Mouse (Mus musculus) heart, embryonic 13.5 days (tissue): ENCODE measurements at regions not wholly inside any gene's neighbourhood (a gene's known extent, or its start where the extent isn't known, plus 50 kb on each side); places are given as distances from the start of the nearest gene placed in this dataset.

ENCODE experiments used
- ATAC-seq: fragments of 200-750 bp; cut with Nextera tagmentation; 2 replicates; pipeline ENCODE4 v1.8.0; 2017; ENCODE audit warnings: moderate TSS enrichment; ENCODE audit not compliant: insufficient number of reproducible peaks, low FRiP score, low TSS enrichment; ENCODE audit errors: extremely low read depth
- H3K27ac ChIP-seq: fragments of 300-500 bp; sonication (generic); replicated peaks from 2 replicates; pipeline ENCODE4 v1.5.1; 2015; ENCODE audit warnings: moderate library complexity, mild to moderate bottlenecking, inconsistent platforms
- H3K27me3 ChIP-seq: fragments of 300-500 bp; sonication (generic); replicated peaks from 2 replicates; pipeline ENCODE4 v1.6.1; 2015; ENCODE audit warnings: mild to moderate bottlenecking, inconsistent platforms
- H3K36me3 ChIP-seq: fragments of 300-500 bp; sonication (generic); 2 replicates; pipeline ENCODE4 v1.6.1; 2015; ENCODE audit warnings: mild to moderate bottlenecking, inconsistent platforms
- H3K4me1 ChIP-seq: fragments of 300-500 bp; sonication (generic); 2 replicates; pipeline ENCODE4 v1.6.1; 2015; ENCODE audit warnings: inconsistent platforms
- H3K4me2 ChIP-seq: fragments of 300-500 bp; sonication (generic); 2 replicates; pipeline ENCODE4 v1.6.1; 2015; ENCODE audit warnings: inconsistent platforms, mild to moderate bottlenecking, moderate library complexity
- H3K4me3 ChIP-seq: fragments of 300-500 bp; sonication (generic); 2 replicates; pipeline ENCODE4 v1.5.1; 2015; ENCODE audit warnings: moderate library complexity, mild to moderate bottlenecking, inconsistent platforms
- H3K9ac ChIP-seq: fragments of 300-500 bp; sonication (generic); 2 replicates; pipeline ENCODE4 v1.6.1; 2015; ENCODE audit warnings: inconsistent platforms, mild to moderate bottlenecking, moderate library complexity
- H3K9me3 ChIP-seq: fragments of 300-500 bp; sonication (generic); 2 replicates; pipeline ENCODE4 v1.6.1; 2016; ENCODE audit warnings: inconsistent platforms
- WGBS: fragments of 180-500 bp; shearing (Covaris S2); methylation state at CpG from one replicate; pipeline ENCODE4 v1.1.7; 2015; ENCODE audit warnings: mixed read lengths; 5-methylcytosine and 5-hydroxymethylcytosine counted together

DNA sequence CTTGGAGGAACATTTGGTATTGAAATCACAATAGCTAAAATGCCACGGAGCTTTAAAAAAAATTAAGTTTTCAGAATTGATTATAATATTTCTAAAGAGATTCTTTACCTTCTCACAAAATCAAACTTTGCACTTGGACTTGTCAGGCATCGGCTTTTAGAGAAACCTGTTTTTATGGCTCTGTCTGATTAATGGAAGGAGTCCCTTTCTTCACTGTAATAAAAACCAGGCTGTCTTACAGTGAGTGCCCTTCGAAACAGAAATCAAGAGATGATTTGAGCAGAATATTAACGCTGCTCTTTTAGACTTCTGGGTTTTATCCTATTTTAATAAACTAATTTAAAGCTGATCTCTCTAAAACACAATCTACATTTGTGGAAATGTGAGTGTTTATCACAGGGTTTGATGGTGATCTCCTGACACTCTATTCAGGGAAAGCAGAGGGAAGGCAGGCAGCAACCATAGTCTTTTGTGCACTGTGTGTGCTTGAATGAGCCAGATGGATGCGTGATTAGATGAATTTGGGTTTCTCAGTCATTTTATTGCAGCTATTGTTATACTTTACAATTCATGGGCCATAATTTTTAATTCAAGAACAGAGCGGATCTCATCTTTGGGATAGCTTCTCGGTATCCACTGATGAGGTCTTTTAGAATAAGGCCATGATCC, 579.2 kb upstream of the Nrp1 start:
- Histone ChIP-seq H3K36me3 (no peaks in the 10 kb centered on the region), H3K4me2 (no peak overlapping the region)
- WGBS = 78% methylated on average over 7 of the region's 7 CpGs

DNA sequence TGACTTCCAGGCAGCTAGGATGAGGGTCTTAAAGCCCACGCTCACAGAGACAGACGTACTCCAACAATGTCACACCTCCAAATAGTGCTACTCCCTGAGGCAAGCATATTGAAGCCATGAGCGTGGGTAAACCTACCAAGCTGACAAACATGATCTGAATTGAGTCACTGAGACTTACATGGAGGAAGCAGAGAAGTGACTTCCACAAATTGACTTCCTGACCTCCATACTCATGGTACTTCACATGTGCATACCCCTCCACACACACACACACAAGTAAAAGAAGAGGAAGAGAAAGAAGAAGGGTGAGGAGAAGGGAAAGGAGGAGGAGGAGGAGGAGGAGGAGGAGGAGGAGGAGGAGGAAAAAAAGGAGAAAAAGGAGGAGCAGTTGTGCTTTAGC, 577.8 kb upstream of the Nrp1 start:
- Histone ChIP-seq H3K4me3 (no peak overlapping the region), H3K4me1 (peaks cover 7% of the 10 kb centered on the region; the same call in 1 of the 2 replicates), H3K27me3 (no peaks in the 10 kb centered on the region), H3K9me3 (no peaks in the 10 kb centered on the region), H3K4me2 (no peak overlapping the region), H3K9ac (no peak overlapping the region), H3K36me3 (no peaks in the 10 kb centered on the region), H3K27ac (no peak overlapping the region)
- WGBS = 75% methylated on average over 3 of the region's 3 CpGs
- no peak for ATAC-seq

More for the DNA sequence above, 579.2 kb upstream of the Nrp1 start:
- Histone ChIP-seq H3K27me3 (no peaks in the 10 kb centered on the region), H3K9ac (no peak overlapping the region), H3K27ac (no peak overlapping the region), H3K4me3 (no peak overlapping the region), H3K4me1 (peaks cover 7% of the 10 kb centered on the region; the same call in 1 of the 2 replicates), H3K9me3 (no peaks in the 10 kb centered on the region)
- ATAC-seq = no peak

DNA sequence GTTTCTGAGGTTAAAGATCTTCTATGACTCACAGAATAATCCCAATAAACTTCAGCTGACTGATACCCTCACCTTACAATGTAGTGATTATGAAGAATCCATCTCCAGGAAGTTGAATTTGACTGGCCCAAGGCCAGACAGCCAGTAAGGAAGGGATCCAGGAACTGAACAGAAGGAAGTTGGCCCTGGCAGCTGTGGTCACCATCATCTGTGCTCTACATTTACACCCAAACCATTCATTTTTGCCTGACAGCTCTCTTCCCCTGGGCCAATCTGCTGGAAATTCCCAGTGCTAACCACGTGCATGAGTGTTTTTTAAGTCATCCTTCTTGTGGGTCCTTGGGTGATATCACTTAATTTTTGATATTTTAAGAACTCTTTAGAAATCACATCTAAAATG, 577.4 kb upstream of the Nrp1 start:
- 54% methylated on average over 1 of the region's 1 CpGs for WGBS
- no peak overlapping the region for H3K4me2 ChIP-seq
- no peak for ATAC-seq
- H3K4me3 ChIP-seq = no peak overlapping the region
- no peaks in the 10 kb centered on the region for H3K9me3 ChIP-seq
- no peaks in the 10 kb centered on the region for H3K27me3 ChIP-seq
- peaks cover 7% of the 10 kb centered on the region; the same call in 1 of the 2 replicates for H3K4me1 ChIP-seq
- H3K9ac ChIP-seq = no peak overlapping the region
- H3K36me3 ChIP-seq = no peaks in the 10 kb centered on the region
- H3K27ac ChIP-seq = no peak overlapping the region

DNA sequence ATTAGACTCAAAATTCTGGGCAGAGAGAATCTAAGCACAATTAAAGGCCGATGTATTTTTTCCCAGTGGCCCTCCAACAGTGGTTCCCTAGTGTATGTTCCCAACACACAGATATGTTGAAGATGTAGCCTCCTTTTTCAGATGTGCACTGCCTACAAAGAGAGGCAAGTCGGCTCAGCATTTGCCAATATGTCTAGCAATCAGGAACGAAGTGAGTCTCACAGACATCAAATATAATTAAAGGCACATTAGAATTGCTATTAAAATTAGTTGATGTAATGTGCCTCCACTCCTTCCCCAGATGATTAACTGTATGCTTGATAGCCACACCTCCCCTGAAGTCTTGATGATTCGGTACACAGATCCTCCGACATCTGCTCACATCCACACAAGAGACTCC, 565.8 kb upstream of the Nrp1 start:
- no peaks in the 10 kb centered on the region for H3K4me1 ChIP-seq
- no peak overlapping the region for H3K4me2 ChIP-seq
- H3K27ac ChIP-seq = no peak overlapping the region
- no peaks in the 10 kb centered on the region for H3K27me3 ChIP-seq
- H3K36me3 ChIP-seq = no peaks in the 10 kb centered on the region
- no peaks in the 10 kb centered on the region for H3K9me3 ChIP-seq
- WGBS = 86% methylated on average over 5 of the region's 5 CpGs
- H3K9ac ChIP-seq = no peak overlapping the region
- ATAC-seq = no peak
- H3K4me3 ChIP-seq = no peak overlapping the region

DNA sequence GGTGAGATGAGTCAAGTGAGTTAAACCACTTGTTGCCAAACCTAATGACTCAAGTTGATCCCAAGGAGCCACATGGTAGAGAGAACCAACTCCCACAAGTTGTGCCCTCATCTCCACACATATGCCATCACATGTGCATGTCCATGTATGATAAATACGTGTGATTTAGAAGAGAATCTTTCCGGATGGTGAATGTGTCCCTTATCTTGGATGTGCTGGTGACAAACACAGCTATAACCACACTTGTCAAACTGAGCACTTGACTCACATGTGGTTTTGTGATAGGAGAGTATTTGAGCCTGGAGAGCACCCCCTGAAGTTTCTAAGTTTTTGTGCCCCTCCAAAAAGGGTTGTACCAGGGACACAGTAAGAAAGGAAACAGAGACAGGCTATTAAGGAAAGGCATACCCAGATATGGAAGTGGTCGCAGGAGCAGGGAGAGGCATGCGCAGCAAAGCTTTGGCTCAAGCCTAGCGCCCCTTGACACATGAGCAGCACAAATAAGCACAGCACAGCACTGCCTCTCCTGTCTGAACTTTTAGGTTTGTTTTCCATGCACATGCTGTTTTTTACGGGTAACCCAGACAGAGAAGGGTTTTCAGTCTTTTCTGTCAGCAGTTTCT, 558.4 kb upstream of the Nrp1 start:
- WGBS = 56% methylated on average over 6 of the region's 6 CpGs
- Histone ChIP-seq H3K27ac (no peak overlapping the region), H3K4me1 (peaks cover 11% of the 10 kb centered on the region), H3K27me3 (no peaks in the 10 kb centered on the region), H3K9me3 (no peaks in the 10 kb centered on the region), H3K9ac (no peak overlapping the region), H3K36me3 (no peaks in the 10 kb centered on the region), H3K4me3 (no peak overlapping the region), H3K4me2 (no peak overlapping the region)
- ATAC-seq = no peak

DNA sequence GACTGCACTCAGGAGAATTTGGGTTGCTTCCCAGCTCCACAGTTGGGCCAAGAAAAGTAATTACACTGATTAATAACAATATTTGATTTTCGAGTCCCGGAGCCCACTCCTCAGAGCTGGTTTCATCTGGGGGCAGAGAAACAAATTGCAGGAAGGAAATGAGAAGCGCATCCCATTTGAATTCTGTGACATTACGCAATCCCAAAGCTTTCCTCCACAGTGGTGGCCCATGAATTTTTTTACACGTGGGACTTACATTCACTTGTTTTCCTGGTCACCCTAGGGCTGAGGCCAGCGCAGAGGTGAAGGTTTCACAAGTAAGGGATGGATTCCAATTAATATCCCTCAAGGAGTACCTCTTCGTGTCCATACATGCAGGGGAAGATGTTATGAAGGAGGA, 556.3 kb upstream of the Nrp1 start:
- 67% methylated on average over 7 of the region's 7 CpGs for WGBS
- Histone ChIP-seq H3K9me3 (no peaks in the 10 kb centered on the region), H3K27me3 (no peaks in the 10 kb centered on the region), H3K4me3 (no peak overlapping the region), H3K4me2 (no peak overlapping the region), H3K4me1 (peaks cover 11% of the 10 kb centered on the region), H3K27ac (no peak overlapping the region), H3K36me3 (no peaks in the 10 kb centered on the region), H3K9ac (no peak overlapping the region)
- no peak for ATAC-seq

DNA sequence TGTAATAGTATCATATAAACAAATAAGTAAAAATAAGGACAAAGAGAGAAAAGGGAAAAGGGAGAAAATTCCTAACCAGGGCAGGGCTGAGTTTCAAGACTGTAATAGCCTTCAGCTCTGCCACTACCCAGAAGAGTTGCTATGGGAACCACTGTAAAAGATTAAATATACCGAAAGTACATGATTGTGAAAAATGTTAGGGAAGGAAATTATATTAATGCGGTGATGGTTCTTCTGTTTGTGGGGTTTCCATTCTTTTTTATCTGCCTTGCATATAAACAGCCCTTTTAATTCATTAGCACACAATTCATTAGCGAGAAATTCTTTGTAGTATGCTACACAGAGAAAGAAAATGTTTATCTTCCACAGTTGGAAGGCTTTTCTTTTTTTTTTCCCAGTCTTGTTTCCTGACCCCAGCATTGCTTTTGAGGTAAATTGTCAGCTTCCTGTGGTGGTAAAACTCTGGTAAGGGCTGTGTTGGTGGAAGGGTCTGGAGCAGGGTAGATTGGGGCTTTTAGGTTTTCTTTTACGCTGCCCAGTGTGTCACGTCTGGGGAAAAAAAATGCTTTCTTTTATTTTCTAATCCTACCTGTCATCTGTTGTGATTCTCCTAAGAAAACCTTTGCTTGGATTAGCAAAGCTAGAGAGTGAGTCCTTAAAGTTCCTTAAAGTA, 555.6 kb upstream of the Nrp1 start:
- ATAC-seq = no peak
- H3K27ac ChIP-seq = no peak overlapping the region
- no peak overlapping the region for H3K4me2 ChIP-seq

DNA sequence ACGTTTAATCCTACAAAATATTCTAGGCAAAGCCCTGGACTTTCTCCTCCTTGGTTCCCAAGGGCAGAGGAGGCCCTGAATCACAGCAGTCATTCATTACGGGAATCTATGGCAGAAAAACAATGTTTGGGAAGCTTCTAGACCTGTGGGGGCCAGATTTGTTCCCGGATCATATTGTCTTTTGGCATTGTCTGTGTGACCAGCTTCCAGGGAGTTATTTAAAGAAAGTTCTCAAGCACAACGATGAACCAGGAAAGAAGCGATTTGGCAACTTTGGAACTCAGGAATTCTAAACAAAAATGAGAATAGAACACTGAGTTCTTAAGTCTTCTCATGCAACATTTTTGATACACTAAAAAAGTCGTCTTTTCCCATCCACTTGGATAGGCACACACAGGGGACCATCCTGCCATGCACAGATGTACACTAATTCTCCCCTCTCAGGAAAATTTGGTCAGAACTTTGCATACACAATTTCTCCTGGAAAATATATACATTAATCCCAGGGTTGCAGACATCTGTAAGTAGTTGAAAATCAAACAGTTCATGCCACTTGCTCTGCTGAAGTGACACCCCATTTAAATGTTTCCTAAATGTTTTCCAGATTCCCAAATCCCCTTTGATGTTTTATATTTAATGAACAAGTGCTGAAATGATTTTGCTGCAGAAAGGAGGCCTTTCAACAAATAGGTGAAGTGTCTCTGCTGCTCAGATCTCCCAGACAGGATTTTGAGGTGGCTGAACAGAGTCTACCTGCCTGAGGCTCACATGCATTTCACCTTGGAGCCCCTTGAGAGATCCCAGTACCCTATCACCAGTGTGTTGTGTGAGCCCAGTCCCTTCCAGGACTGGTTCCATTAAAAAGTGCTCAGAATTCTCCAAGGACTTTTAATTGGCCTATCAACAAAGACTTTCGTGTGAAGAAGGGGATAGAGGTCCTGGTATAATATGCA, 548.9 kb upstream of the Nrp1 start:
- WGBS = 63% methylated on average over 7 of the region's 7 CpGs

More for the DNA sequence above, 555.6 kb upstream of the Nrp1 start:
- peaks cover 11% of the 10 kb centered on the region for H3K4me1 ChIP-seq
- no peaks in the 10 kb centered on the region for H3K9me3 ChIP-seq
- no peaks in the 10 kb centered on the region for H3K36me3 ChIP-seq
- H3K4me3 ChIP-seq = no peak overlapping the region
- no peaks in the 10 kb centered on the region for H3K27me3 ChIP-seq
- H3K9ac ChIP-seq = no peak overlapping the region
- WGBS = 56% methylated on average over 5 of the region's 5 CpGs

DNA sequence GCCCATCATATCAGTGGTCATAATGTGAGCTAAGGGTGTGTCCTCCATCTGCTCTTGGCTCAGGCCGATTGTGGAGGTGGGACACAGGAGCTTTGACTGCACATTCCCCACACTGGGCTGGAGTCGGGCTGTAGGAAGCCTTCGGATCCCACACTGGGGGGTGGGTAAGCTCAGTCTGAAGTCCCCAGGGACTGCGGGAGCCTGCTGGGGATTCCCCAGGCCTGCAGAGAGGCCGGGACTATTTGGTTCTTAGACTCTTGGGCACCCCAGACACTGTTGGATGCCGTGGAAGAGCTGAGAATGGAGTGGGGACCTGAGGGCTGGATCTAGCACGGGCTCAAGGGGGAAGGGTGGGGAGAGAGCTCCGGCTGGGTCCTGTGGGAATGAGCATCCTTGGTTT, 547.1 kb upstream of the Nrp1 start:
- ATAC-seq = no peak
- H3K9ac ChIP-seq = no peak overlapping the region
- 73% methylated on average over 8 of the region's 8 CpGs for WGBS
- no peaks in the 10 kb centered on the region for H3K27me3 ChIP-seq
- H3K27ac ChIP-seq = no peak overlapping the region
- no peak overlapping the region for H3K4me2 ChIP-seq
- H3K4me1 ChIP-seq = no peaks in the 10 kb centered on the region
- H3K9me3 ChIP-seq = no peaks in the 10 kb centered on the region
- no peaks in the 10 kb centered on the region for H3K36me3 ChIP-seq
- no peak overlapping the region for H3K4me3 ChIP-seq

More for the DNA sequence above, 548.9 kb upstream of the Nrp1 start:
- Histone ChIP-seq H3K4me3 (no peak overlapping the region), H3K27me3 (no peaks in the 10 kb centered on the region), H3K4me1 (no peaks in the 10 kb centered on the region), H3K9ac (no peak overlapping the region), H3K9me3 (no peaks in the 10 kb centered on the region), H3K36me3 (no peaks in the 10 kb centered on the region), H3K4me2 (no peak overlapping the region), H3K27ac (no peak overlapping the region)
- no peak for ATAC-seq

DNA sequence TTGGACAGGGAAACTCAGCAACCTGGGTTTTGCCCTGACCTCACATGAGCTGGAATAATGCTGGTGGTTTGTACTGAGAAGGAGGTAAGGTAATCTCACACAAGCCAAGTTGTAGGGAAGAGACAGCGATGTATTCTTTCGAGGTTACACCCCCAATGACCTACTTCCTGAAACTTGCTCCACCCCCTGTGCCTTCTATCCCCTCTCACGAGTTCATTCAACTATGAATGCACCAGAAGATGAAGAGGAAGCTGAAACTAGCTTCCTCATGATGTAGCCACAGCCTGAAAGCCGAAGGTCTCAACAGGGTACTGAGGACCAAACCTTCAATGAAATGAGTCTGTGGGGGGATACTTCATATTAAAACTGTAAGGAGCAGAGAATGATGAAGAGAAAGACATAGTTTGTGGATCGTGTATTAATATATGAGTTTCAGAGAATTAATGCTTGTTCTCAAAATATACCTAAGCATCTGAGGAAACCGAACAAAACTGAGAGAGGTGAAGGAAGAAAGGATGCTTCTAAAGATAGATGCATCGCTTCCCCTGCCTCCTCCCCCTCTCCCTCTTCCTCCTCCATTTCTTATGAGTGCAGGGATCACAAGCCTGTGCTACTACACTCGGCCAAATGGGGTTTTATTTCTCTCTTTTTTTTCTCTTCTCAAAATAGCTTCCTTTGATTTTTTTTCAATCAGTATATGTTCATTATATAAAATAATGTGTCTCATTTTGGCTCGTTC, 543.5 kb upstream of the Nrp1 start:
- no peak overlapping the region for H3K4me2 ChIP-seq
- H3K36me3 ChIP-seq = no peaks in the 10 kb centered on the region
- no peaks in the 10 kb centered on the region for H3K4me1 ChIP-seq
- H3K4me3 ChIP-seq = no peak overlapping the region
- H3K9me3 ChIP-seq = no peaks in the 10 kb centered on the region
- WGBS = 68% methylated on average over 9 of the region's 9 CpGs
- ATAC-seq = no peak
- H3K27me3 ChIP-seq = no peaks in the 10 kb centered on the region
- no peak overlapping the region for H3K27ac ChIP-seq
- no peak overlapping the region for H3K9ac ChIP-seq
